Mouse (Mus musculus) v-Abl transformed pro-B cells (cell line): ENCODE measurements around the gene Cacna1a.

Experiments used
- in situ Hi-C, 2 experiments: fragments of 400-800 bp; cut with MboI; formaldehyde crosslinking; loops; one replicate each; pipeline ENCODE4 v1.15.1; 2025; ENCODE audit not compliant: unreplicated experiment in 2 of 2

Gene Cacna1a

GRCm38 (mm10) chr8:84528036-84528435 lies 139.8 kb downstream of the Cacna1a start:
- in situ Hi-C loops: no loop called here

- in situ Hi-C loops: no loop called here
These were observed 141.3 kb downstream of the Cacna1a start for GRCm38 (mm10) chr8:84529548-84529947.

- in situ Hi-C loops: no loop called here
These were observed 144.5 kb downstream of the Cacna1a start for GRCm38 (mm10) chr8:84532725-84533124.

GRCm38 (mm10) chr8:84533341-84533740 lies 145.1 kb downstream of the Cacna1a start:
- in situ Hi-C loops: no loop called here

GRCm38 (mm10) chr8:84536917-84537316 lies 148.7 kb downstream of the Cacna1a start:
- in situ Hi-C loops: no loop called here

GRCm38 (mm10) chr8:84539376-84539775 lies 151.1 kb downstream of the Cacna1a start:
- in situ Hi-C loops: no loop called here

- in situ Hi-C loops: no loop called here
These were observed 154.2 kb downstream of the Cacna1a start for GRCm38 (mm10) chr8:84542481-84542880.

GRCm38 (mm10) chr8:84545522-84545921 lies 157.3 kb downstream of the Cacna1a start:
- in situ Hi-C loops: no loop called here

GRCm38 (mm10) chr8:84552457-84552856 lies 164.2 kb downstream of the Cacna1a start:
- in situ Hi-C loops: loop anchor here in 1 of 2 experiments (25.0 kb wide), 1 partner anchor 390 kb away; no protein-coding TSS in a partner anchor

- in situ Hi-C loops: loop anchor here in 1 of 2 experiments (25.0 kb wide), 1 partner anchor 391 kb away; no protein-coding TSS in a partner anchor
These were observed 164.9 kb downstream of the Cacna1a start for GRCm38 (mm10) chr8:84553106-84553505.

GRCm38 (mm10) chr8:84553617-84554016 lies 165.4 kb downstream of the Cacna1a start:
- in situ Hi-C loops: loop anchor here in 1 of 2 experiments (25.0 kb wide), 1 partner anchor 391 kb away; no protein-coding TSS in a partner anchor

GRCm38 (mm10) chr8:84554301-84555027 lies 166.2 kb downstream of the Cacna1a start:
- in situ Hi-C loops: loop anchor here in 1 of 2 experiments (25.0 kb wide), 1 partner anchor 392 kb away; no protein-coding TSS in a partner anchor

GRCm38 (mm10) chr8:84555269-84555668 lies 167.0 kb downstream of the Cacna1a start:
- in situ Hi-C loops: loop anchor here in 1 of 2 experiments (25.0 kb wide), 1 partner anchor 393 kb away; no protein-coding TSS in a partner anchor

- in situ Hi-C loops: loop anchor here in 1 of 2 experiments (25.0 kb wide), 1 partner anchor 396 kb away; no protein-coding TSS in a partner anchor
These were observed 169.7 kb downstream of the Cacna1a start for GRCm38 (mm10) chr8:84557936-84558335.

GRCm38 (mm10) chr8:84559121-84559604 lies 170.9 kb downstream of the Cacna1a start:
- in situ Hi-C loops: loop anchor here in 1 of 2 experiments (25.0 kb wide), 1 partner anchor 397 kb away; no protein-coding TSS in a partner anchor

- in situ Hi-C loops: loop anchor here in 1 of 2 experiments (25.0 kb wide), 1 partner anchor 399 kb away; no protein-coding TSS in a partner anchor
These were observed 173.5 kb downstream of the Cacna1a start for GRCm38 (mm10) chr8:84561698-84562097.

GRCm38 (mm10) chr8:84564042-84564441 lies 175.8 kb downstream of the Cacna1a start:
- in situ Hi-C loops: loop anchor here in 1 of 2 experiments (25.0 kb wide), 1 partner anchor 402 kb away; no protein-coding TSS in a partner anchor

- in situ Hi-C loops: loop anchor here in 1 of 2 experiments (25.0 kb wide), 1 partner anchor 403 kb away; no protein-coding TSS in a partner anchor
These were observed 177.5 kb downstream of the Cacna1a start for GRCm38 (mm10) chr8:84565577-84566360.

- in situ Hi-C loops: loop anchor here in 1 of 2 experiments (25.0 kb wide), 1 partner anchor 405 kb away; no protein-coding TSS in a partner anchor
These were observed 178.7 kb downstream of the Cacna1a start for GRCm38 (mm10) chr8:84566816-84567413.

GRCm38 (mm10) chr8:84567541-84567940 lies 179.3 kb downstream of the Cacna1a start:
- in situ Hi-C loops: loop anchor here in 1 of 2 experiments (25.0 kb wide), 1 partner anchor 405 kb away; no protein-coding TSS in a partner anchor
